Mouse (Mus musculus): Measurements from ENCODE around the gene Tmco5. TPM values are rescaled to one million over a fixed set of nuclear protein-coding genes. Genes with fewer than 3 reads are reported as not detected.

Gene Tmco5
- polyA plus RNA-seq, 1 experiment from 2014 or later, result not detected

DNA sequence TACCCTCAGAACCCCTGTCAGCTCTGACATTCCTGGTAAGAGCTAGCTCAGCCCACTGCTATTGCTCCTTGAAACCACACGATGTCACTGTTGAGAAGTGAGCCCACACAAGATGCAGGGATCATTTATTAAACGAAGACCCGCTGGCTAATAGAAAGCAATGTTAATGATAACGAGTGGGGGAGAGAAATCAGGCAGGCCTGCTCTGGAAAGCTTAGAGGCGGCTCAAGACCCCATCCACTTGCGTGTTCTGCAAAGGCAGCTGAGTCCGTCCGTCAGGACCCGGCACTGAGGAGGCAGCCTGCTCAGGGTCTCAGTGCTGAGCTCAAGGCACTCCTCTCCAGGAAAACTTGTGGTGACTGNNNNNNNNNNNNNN lies 15.5 kb downstream of the Tmco5 start:
- ATAC-seq (replicated peaks; ENCODE audit: low FRiP score), result peak; percentile 84
- peak overlapping the region; percentile 36; the same call in 1 of the 2 replicates for H3K9ac ChIP-seq
- peak overlapping the region; percentile 34 for H3K4me3 ChIP-seq (replicated peaks)
- 0% methylated on average over 9 of the region's 9 CpGs for WGBS
- H3K9me3 ChIP-seq (replicated peaks), result no peaks in the 10 kb centered on the region
- H3K4me1 ChIP-seq, result peaks cover 10% of the 10 kb centered on the region
- peak overlapping the region; percentile 72 for H3K4me2 ChIP-seq
- H3K27ac ChIP-seq, result peak overlapping the region; percentile 62; the same call in 1 of the 2 replicates
- no peaks in the 10 kb centered on the region for H3K36me3 ChIP-seq
- H3K27me3 ChIP-seq, result no peaks in the 10 kb centered on the region

DNA sequence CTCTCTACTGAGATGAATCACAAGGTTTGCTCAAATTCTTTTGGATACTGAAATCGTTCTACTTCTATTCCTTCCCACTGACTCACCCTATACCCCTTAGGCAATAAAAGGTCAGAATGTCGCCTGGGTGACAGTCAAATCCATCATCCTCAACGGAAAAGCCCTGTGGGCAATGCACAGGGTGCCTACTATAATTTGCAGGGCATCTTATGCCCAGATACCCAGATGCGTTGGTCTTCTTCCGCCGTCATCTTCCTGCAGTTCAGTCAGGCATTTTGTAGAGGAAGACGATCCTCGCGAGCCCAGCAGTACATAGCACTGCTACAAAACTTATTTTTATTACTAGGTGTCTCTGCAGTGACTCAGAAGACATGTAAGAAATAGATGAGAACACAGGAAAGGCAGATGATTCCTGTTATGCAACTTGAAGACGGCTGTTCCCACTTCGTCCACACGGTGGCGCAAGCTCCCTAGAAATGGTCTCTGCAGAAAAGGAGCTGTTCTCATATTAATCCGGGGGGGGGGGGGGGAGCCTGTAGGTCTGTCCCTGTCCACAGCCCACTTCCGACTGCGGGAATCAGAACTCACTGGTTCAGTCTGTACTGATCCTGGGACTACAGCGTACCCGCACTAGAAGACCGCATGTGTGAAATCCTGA lies 21.3 kb downstream of the Tmco5 start:
- Histone ChIP-seq H3K4me3 (replicated peaks) (peak overlapping the region; percentile 42), H3K4me1 (peaks cover 9% of the 10 kb centered on the region), H3K9ac (peak overlapping the region; percentile 31; the same call in 1 of the 2 replicates), H3K4me2 (peak overlapping the region; percentile 74), H3K27me3 (no peaks in the 10 kb centered on the region), H3K27ac (peak overlapping the region; percentile 48; the same call in 1 of the 2 replicates), H3K36me3 (no peaks in the 10 kb centered on the region), H3K9me3 (replicated peaks) (no peaks in the 10 kb centered on the region)
- 12% methylated on average over 19 of the region's 19 CpGs for WGBS
- ATAC-seq (replicated peaks; ENCODE audit: low FRiP score), result peak; percentile 69

DNA sequence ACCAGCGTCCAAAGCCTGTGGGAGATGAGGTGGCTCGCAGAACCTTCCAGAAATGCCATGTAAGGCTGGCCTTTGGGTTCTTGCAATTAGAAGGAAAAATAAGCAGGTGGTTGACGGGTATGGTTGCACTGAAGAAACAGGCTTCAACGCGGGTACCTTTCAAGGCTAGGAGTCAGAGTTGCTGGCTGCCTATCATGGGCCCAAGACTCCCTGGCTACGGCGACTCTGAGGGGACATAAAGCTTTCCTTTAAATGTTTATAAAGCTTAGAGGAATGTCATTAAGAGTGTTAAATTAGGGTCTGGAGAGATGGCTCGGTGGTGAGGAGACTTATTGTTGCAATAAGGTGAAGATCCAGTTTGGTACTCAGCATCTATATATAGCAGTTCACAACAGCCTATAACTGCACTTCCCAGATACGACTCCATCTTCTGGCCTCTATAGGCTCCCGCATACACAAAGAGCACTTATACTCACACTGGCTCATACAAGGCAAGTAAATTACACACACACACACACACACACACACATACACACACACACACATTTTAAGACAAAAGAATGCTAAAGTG lies 21.9 kb downstream of the Tmco5 start:
- H3K27ac ChIP-seq, result peak overlapping the region; percentile 48; the same call in 1 of the 2 replicates
- H3K27me3 ChIP-seq, result no peaks in the 10 kb centered on the region
- H3K9me3 ChIP-seq (replicated peaks), result no peaks in the 10 kb centered on the region
- WGBS, result 33% methylated on average over 10 of the region's 10 CpGs
- peak overlapping the region; percentile 74 for H3K4me2 ChIP-seq
- peaks cover 9% of the 10 kb centered on the region for H3K4me1 ChIP-seq
- peak overlapping the region; percentile 31; the same call in 1 of the 2 replicates for H3K9ac ChIP-seq
- peak overlapping the region; percentile 42 for H3K4me3 ChIP-seq (replicated peaks)
- H3K36me3 ChIP-seq, result no peaks in the 10 kb centered on the region
- peak; percentile 12; the same call in 1 of the 2 replicates for ATAC-seq (replicated peaks; ENCODE audit: low FRiP score)

GRCm38 (mm10) chr2:116908268-116908667 lies 29.8 kb downstream of the Tmco5 start:
- no peaks in the 10 kb centered on the region for H3K9me3 ChIP-seq (replicated peaks)
- H3K36me3 ChIP-seq, result no peaks in the 10 kb centered on the region
- no peaks in the 10 kb centered on the region for H3K27me3 ChIP-seq
- no peak overlapping the region for H3K9ac ChIP-seq
- no peak overlapping the region for H3K4me3 ChIP-seq (replicated peaks)
- WGBS, result 86% methylated on average over 8 of the region's 8 CpGs
- ATAC-seq (replicated peaks; ENCODE audit: low FRiP score), result no peak
- no peak overlapping the region for H3K27ac ChIP-seq
- H3K4me2 ChIP-seq, result no peak overlapping the region
- H3K4me1 ChIP-seq, result 0 out of 2 replicates have a peak, but pooled peaks cover 4% of the 10 kb centered on the region

- no peak for ATAC-seq (replicated peaks; ENCODE audit: low FRiP score)
- Histone ChIP-seq H3K4me1 (0 out of 2 replicates have a peak, but pooled peaks cover under 1% of the 10 kb centered on the region), H3K9me3 (replicated peaks) (no peaks in the 10 kb centered on the region), H3K27ac (no peak overlapping the region), H3K4me3 (replicated peaks) (no peak overlapping the region), H3K36me3 (no peaks in the 10 kb centered on the region), H3K9ac (no peak overlapping the region), H3K27me3 (no peaks in the 10 kb centered on the region), H3K4me2 (no peak overlapping the region)
- 78% methylated on average over 7 of the region's 7 CpGs for WGBS
Observed at GRCm38 (mm10) chr2:116912334-116913070, 34.0 kb downstream of the Tmco5 start.

- H3K9me3 ChIP-seq (replicated peaks), result no peaks in the 10 kb centered on the region
Observed at GRCm38 (mm10) chr2:116913677-116914405, 35.4 kb downstream of the Tmco5 start.

GRCm38 (mm10) chr2:116914636-116915035 lies 36.1 kb downstream of the Tmco5 start:
- Histone ChIP-seq H3K27me3 (no peaks in the 10 kb centered on the region), H3K9me3 (replicated peaks) (no peaks in the 10 kb centered on the region), H3K36me3 (no peaks in the 10 kb centered on the region), H3K4me2 (no peak overlapping the region), H3K9ac (no peak overlapping the region), H3K4me1 (no peaks in the 10 kb centered on the region), H3K27ac (no peak overlapping the region), H3K4me3 (replicated peaks) (no peak overlapping the region)
- WGBS, result 70% methylated on average over 4 of the region's 4 CpGs
- ATAC-seq (replicated peaks; ENCODE audit: low FRiP score), result no peak

More at GRCm38 (mm10) chr2:116913677-116914405, 35.4 kb downstream of the Tmco5 start:
- H3K4me3 ChIP-seq (replicated peaks), result no peak overlapping the region
- H3K4me1 ChIP-seq, result no peaks in the 10 kb centered on the region
- no peak overlapping the region for H3K4me2 ChIP-seq
- H3K36me3 ChIP-seq, result no peaks in the 10 kb centered on the region
- ATAC-seq (replicated peaks; ENCODE audit: low FRiP score), result no peak
- H3K27ac ChIP-seq, result no peak overlapping the region
- 82% methylated on average over 20 of the region's 20 CpGs for WGBS
- H3K27me3 ChIP-seq, result no peaks in the 10 kb centered on the region
- no peak overlapping the region for H3K9ac ChIP-seq

DNA sequence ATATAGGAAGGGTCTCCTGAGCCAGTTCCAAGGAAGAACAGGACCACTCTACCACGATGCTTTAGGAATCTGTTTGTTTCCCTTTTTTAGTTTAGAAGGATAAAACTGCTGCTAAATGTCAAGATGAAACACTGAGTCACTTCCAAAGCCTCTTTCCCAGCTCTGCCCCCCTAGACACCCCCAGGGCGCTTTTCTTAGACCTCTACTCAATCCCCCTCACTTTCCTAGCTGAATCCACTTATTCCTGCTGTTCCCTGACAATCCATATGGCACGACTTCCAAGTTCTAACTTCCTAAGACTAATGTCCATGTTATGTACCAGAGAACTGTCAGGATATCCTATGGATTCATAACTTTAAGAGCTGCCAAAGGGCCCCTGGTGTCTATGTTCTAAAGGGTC lies 40.1 kb downstream of the Tmco5 start:
- Histone ChIP-seq H3K9ac (no peak overlapping the region), H3K36me3 (no peaks in the 10 kb centered on the region), H3K4me2 (no peak overlapping the region), H3K4me3 (replicated peaks) (no peak overlapping the region), H3K9me3 (replicated peaks) (no peaks in the 10 kb centered on the region), H3K4me1 (no peaks in the 10 kb centered on the region), H3K27ac (no peak overlapping the region), H3K27me3 (no peaks in the 10 kb centered on the region)
- no peak for ATAC-seq (replicated peaks; ENCODE audit: low FRiP score)
- 72% methylated on average over 3 of the region's 3 CpGs for WGBS

GRCm38 (mm10) chr2:116922580-116923500 lies 44.3 kb downstream of the Tmco5 start:
- 71% methylated on average over 9 of the region's 9 CpGs for WGBS
- no peak overlapping the region for H3K4me2 ChIP-seq
- no peak overlapping the region for H3K4me3 ChIP-seq (replicated peaks)
- H3K27me3 ChIP-seq, result no peaks in the 10 kb centered on the region
- H3K9me3 ChIP-seq (replicated peaks), result no peaks in the 10 kb centered on the region
- no peak overlapping the region for H3K9ac ChIP-seq
- ATAC-seq (replicated peaks; ENCODE audit: low FRiP score), result no peak
- H3K27ac ChIP-seq, result no peak overlapping the region
- H3K4me1 ChIP-seq, result no peaks in the 10 kb centered on the region
- H3K36me3 ChIP-seq, result no peaks in the 10 kb centered on the region

GRCm38 (mm10) chr2:116923684-116924083 lies 45.2 kb downstream of the Tmco5 start:
- Histone ChIP-seq H3K4me1 (no peaks in the 10 kb centered on the region), H3K4me3 (replicated peaks) (no peak overlapping the region), H3K36me3 (no peaks in the 10 kb centered on the region), H3K9ac (no peak overlapping the region), H3K27ac (no peak overlapping the region), H3K9me3 (replicated peaks) (no peaks in the 10 kb centered on the region), H3K27me3 (no peaks in the 10 kb centered on the region), H3K4me2 (no peak overlapping the region)
- ATAC-seq (replicated peaks; ENCODE audit: low FRiP score), result no peak
- 82% methylated on average over 3 of the region's 3 CpGs for WGBS

- WGBS, result 83% methylated on average over 7 of the region's 7 CpGs
- H3K9me3 ChIP-seq (replicated peaks), result no peaks in the 10 kb centered on the region
- no peak overlapping the region for H3K4me2 ChIP-seq
- H3K9ac ChIP-seq, result no peak overlapping the region
- no peak overlapping the region for H3K27ac ChIP-seq
- H3K4me1 ChIP-seq, result no peaks in the 10 kb centered on the region
- no peak overlapping the region for H3K4me3 ChIP-seq (replicated peaks)
- H3K36me3 ChIP-seq, result no peaks in the 10 kb centered on the region
- ATAC-seq (replicated peaks; ENCODE audit: low FRiP score), result no peak
- H3K27me3 ChIP-seq, result no peaks in the 10 kb centered on the region
Observed at GRCm38 (mm10) chr2:116924292-116924691, 45.8 kb downstream of the Tmco5 start.

All from kidney, embryonic 15.5 days (tissue).